Mouse (Mus musculus): Measurements from ENCODE around the gene Tfap2e. TPM values are rescaled to one million over a fixed set of nuclear protein-coding genes. Genes with fewer than 3 reads are reported as not detected.

Gene Tfap2e
- polyA plus RNA-seq, 1 experiment, result not detected

DNA sequence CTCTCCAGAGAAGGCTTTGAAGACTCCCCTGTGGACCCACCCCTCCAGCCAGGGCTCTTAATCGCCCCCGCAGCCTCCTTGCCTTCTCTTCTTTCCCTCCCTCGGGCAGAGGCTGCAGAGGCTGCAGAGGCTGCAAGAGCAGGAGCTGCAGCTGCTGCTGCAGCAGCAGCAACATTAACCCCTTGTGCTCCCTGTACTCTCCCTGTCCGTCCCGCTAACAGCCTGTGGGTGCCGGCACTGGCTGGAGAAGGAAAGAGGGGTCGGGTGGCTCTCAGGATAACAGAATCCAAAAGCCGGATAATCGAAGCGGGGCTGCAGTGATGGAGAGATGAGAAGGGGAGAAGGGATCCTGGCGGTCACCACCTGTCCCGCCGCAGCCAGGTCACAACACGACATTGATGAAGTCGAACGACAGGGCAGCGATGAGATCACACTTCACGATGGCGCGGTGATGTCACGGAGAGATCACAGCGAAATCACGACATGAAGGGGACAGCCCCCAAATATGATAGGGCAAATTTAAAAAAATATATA lies 16.6 kb upstream of the Tfap2e start:
- no peaks in the 10 kb centered on the region for H3K9me3 ChIP-seq

DNA sequence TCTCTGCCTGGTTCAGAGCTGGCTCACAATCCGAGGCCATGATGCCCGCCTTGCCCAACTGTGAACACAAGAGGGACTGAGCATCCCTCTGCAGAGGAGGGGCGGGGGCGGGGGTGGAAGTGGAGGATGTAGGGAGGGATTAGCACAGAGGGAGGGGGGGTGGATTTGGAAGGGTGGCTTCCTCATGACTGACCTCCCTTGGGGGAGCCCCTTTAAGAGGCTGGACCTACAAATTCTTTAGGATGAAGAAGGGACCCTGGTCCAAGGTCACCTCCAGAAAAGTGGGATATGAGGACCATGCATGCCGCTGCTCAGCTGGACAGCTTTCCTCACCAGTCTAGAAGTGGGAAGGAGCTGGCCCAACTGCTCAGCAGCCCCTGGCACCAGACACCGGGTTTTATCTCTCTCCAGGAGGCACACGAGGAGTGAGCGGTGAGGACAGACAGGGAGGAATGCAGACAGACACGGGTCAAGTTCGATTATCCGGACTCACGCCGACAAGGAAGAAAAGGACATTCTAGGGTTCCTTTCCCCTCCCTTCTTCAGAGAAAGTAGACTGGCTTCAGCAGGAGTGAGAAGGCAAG lies 16.1 kb upstream of the Tfap2e start:
- peak overlapping the region; percentile 99 for H3K4me3 ChIP-seq (replicated peaks)
- TF ChIP-seq GATA1 (IDR thresholded peaks at IDR 0.05; ENCODE audit: borderline replicate concordance, low read length) (no peak), FLI1 (IDR thresholded peaks at IDR 0.05; ENCODE audit: low read length) (no peak)
- H3K4me1 ChIP-seq, result peaks cover 63% of the 10 kb centered on the region
- H3K36me3 ChIP-seq (replicated peaks; ENCODE audit: low read length), result peaks cover 45% of the 10 kb centered on the region
- no peaks in the 10 kb centered on the region for H3K27me3 ChIP-seq (replicated peaks)
- H3K9me3 ChIP-seq, result no peaks in the 10 kb centered on the region

More for the DNA sequence above, 16.6 kb upstream of the Tfap2e start:
- TF ChIP-seq GATA1 (IDR thresholded peaks at IDR 0.05; ENCODE audit: borderline replicate concordance, low read length) (no peak), FLI1 (IDR thresholded peaks at IDR 0.05; ENCODE audit: low read length) (no peak)
- Histone ChIP-seq H3K27me3 (replicated peaks) (no peaks in the 10 kb centered on the region), H3K4me1 (peaks cover 63% of the 10 kb centered on the region), H3K36me3 (replicated peaks; ENCODE audit: low read length) (peaks cover 44% of the 10 kb centered on the region), H3K4me3 (replicated peaks) (peak overlapping the region; percentile 99)

DNA sequence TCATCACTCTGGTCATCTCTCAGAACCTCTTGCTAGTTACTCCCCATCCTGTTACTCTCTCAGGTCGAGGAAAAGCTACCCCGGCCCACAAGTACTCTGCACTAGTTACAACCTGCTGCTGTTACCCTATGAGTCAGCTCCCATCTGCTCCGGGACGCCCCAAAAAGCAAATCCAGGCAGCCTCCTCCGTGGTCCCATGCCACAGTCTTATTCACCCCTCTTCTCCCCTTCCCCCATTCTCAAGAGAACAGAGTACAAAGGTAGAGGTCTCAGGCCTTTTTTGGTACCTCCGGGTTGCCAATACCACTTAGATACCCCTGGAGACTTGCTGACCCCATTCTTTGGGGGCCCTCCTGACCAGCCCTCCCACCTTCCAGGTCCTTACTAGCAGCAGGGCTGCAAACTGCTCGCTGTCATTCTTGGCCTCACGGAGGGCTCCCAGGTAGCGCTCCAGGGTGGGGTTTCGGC lies 15.6 kb upstream of the Tfap2e start:
- Histone ChIP-seq H3K4me1 (peaks cover 63% of the 10 kb centered on the region), H3K27me3 (replicated peaks) (no peaks in the 10 kb centered on the region), H3K9me3 (no peaks in the 10 kb centered on the region), H3K4me3 (replicated peaks) (no peak overlapping the region), H3K36me3 (replicated peaks; ENCODE audit: low read length) (peaks cover 45% of the 10 kb centered on the region)
- TF ChIP-seq FLI1 (IDR thresholded peaks at IDR 0.05; ENCODE audit: low read length), result no peak
- TF ChIP-seq GATA1 (IDR thresholded peaks at IDR 0.05; ENCODE audit: borderline replicate concordance, low read length), result no peak

DNA sequence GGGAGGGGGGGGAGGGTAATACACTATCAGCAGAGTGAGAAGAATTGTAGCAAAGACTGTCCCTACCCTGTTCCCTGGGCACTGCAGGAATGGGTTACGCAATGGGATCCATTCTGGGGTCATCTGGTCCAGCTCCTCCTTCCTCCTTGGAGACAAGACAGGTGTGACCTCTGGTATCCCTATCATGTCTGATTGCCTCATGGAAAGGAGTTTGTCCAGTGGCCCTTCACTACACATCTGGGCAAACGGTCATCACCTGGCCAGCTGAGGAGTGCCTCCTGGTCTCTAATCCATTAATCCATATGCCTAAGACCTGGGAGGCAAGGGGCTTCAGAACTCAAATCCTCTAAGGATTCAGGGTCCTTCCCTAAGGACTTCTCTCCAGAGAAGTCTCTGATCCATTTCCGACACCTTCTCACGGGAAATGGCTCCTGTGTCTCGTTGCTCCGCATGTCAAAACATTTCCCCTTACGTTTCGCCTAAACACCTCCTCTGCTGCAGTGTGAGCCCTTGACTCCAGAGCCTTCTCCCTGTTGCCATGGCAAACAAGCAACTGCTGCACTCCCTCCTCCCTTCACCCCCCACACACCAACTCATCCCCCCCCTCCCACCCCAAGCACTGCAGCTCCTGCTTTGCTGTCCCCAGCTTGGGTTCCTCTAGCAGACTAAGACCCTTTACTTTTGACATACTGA lies 15.0 kb upstream of the Tfap2e start:
- H3K9me3 ChIP-seq, result no peaks in the 10 kb centered on the region
- peaks cover 50% of the 10 kb centered on the region for H3K36me3 ChIP-seq (replicated peaks; ENCODE audit: low read length)
- H3K4me3 ChIP-seq (replicated peaks), result no peak overlapping the region
- TF ChIP-seq GATA1 (IDR thresholded peaks at IDR 0.05; ENCODE audit: borderline replicate concordance, low read length) (no peak), FLI1 (IDR thresholded peaks at IDR 0.05; ENCODE audit: low read length) (no peak)
- peaks cover 63% of the 10 kb centered on the region for H3K4me1 ChIP-seq
- H3K27me3 ChIP-seq (replicated peaks), result no peaks in the 10 kb centered on the region

GRCm38 (mm10) chr4:126750046-126750683 lies 14.1 kb upstream of the Tfap2e start:
- TF ChIP-seq FLI1 (IDR thresholded peaks at IDR 0.05; ENCODE audit: low read length) (no peak), GATA1 (IDR thresholded peaks at IDR 0.05; ENCODE audit: borderline replicate concordance, low read length) (no peak)
- no peaks in the 10 kb centered on the region for H3K9me3 ChIP-seq
- no peaks in the 10 kb centered on the region for H3K27me3 ChIP-seq (replicated peaks)
- peaks cover 59% of the 10 kb centered on the region for H3K4me1 ChIP-seq
- peaks cover 58% of the 10 kb centered on the region for H3K36me3 ChIP-seq (replicated peaks; ENCODE audit: low read length)
- no peak overlapping the region for H3K4me3 ChIP-seq (replicated peaks)

DNA sequence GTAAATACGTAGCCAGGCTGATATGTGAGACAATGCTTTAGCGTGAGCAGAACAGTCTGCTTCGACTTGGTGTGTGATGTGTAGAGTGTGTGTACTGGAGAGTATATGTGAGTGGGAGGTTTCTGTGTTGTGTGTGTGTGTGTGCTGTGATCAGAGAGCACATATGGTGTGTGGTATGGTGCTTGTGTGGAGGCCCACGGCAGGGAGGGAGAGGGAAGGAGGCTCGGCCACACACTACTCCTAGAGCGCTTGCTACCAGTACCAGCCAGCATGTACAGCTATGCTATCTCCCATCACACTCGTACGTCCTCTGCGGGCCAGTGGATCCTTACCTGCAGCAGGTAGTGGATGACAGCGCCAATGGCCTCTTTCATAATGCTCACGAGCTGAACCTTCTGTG lies 13.5 kb upstream of the Tfap2e start:
- Histone ChIP-seq H3K4me3 (replicated peaks) (no peak overlapping the region), H3K27me3 (replicated peaks) (no peaks in the 10 kb centered on the region), H3K4me1 (peaks cover 54% of the 10 kb centered on the region), H3K9me3 (no peaks in the 10 kb centered on the region), H3K36me3 (replicated peaks; ENCODE audit: low read length) (peaks cover 64% of the 10 kb centered on the region)
- TF ChIP-seq FLI1 (IDR thresholded peaks at IDR 0.05; ENCODE audit: low read length), result no peak
- TF ChIP-seq GATA1 (IDR thresholded peaks at IDR 0.05; ENCODE audit: borderline replicate concordance, low read length), result no peak

GRCm38 (mm10) chr4:126748381-126748780 lies 12.3 kb upstream of the Tfap2e start:
- Histone ChIP-seq H3K36me3 (replicated peaks; ENCODE audit: low read length) (peaks cover 76% of the 10 kb centered on the region), H3K9me3 (no peaks in the 10 kb centered on the region), H3K27me3 (replicated peaks) (no peaks in the 10 kb centered on the region), H3K4me1 (peaks cover 48% of the 10 kb centered on the region), H3K4me3 (replicated peaks) (peak overlapping the region; percentile 10)
- TF ChIP-seq GATA1 (IDR thresholded peaks at IDR 0.05; ENCODE audit: borderline replicate concordance, low read length) (no peak), FLI1 (IDR thresholded peaks at IDR 0.05; ENCODE audit: low read length) (no peak)

- H3K27me3 ChIP-seq (replicated peaks), result no peaks in the 10 kb centered on the region
- H3K9me3 ChIP-seq, result no peaks in the 10 kb centered on the region
- TF ChIP-seq FLI1 (IDR thresholded peaks at IDR 0.05; ENCODE audit: low read length) (no peak), GATA1 (IDR thresholded peaks at IDR 0.05; ENCODE audit: borderline replicate concordance, low read length) (no peak)
- peaks cover 81% of the 10 kb centered on the region for H3K36me3 ChIP-seq (replicated peaks; ENCODE audit: low read length)
- H3K4me1 ChIP-seq, result peaks cover 42% of the 10 kb centered on the region
- H3K4me3 ChIP-seq (replicated peaks), result no peak overlapping the region
Observed at GRCm38 (mm10) chr4:126746194-126746840, 10.3 kb upstream of the Tfap2e start.

GRCm38 (mm10) chr4:126745506-126746193 lies 9.6 kb upstream of the Tfap2e start:
- TF ChIP-seq GATA1 (IDR thresholded peaks at IDR 0.05; ENCODE audit: borderline replicate concordance, low read length), result no peak
- H3K4me3 ChIP-seq (replicated peaks), result no peak overlapping the region
- H3K4me1 ChIP-seq, result peaks cover 40% of the 10 kb centered on the region
- peaks cover 75% of the 10 kb centered on the region for H3K36me3 ChIP-seq (replicated peaks; ENCODE audit: low read length)
- H3K9me3 ChIP-seq, result no peaks in the 10 kb centered on the region
- H3K27me3 ChIP-seq (replicated peaks), result no peaks in the 10 kb centered on the region
